Mouse (Mus musculus) neural tube, embryonic 11.5 days (tissue): ENCODE measurements at regions not wholly inside any gene's neighbourhood (a gene's known extent, or its start where the extent isn't known, plus 50 kb on each side); places are given as distances from the start of the nearest gene placed in this dataset.

ENCODE experiments used
- ATAC-seq: fragments of 200-750 bp; cut with Nextera tagmentation; 2 replicates; pipeline ENCODE4 v1.8.0; 2017; ENCODE audit warnings: moderate number of reproducible peaks, mild to moderate bottlenecking, moderate TSS enrichment, moderate library complexity; ENCODE audit not compliant: insufficient read depth, low FRiP score, low TSS enrichment
- DNase-seq: peaks from one replicate; pipeline ENCODE4 v3.0.0-alpha.2; 2015; ENCODE audit warnings: low spot score
- H3K27ac ChIP-seq: fragments of 300-500 bp; sonication (generic); 2 replicates; pipeline ENCODE4 v1.5.1; 2014; ENCODE audit warnings: low read depth, mild to moderate bottlenecking, low read length
- H3K27me3 ChIP-seq: fragments of 300-500 bp; sonication (generic); 2 replicates; pipeline ENCODE4 v1.6.1; 2014; ENCODE audit warnings: mild to moderate bottlenecking, low read length, mixed read lengths; ENCODE audit not compliant: control insufficient read depth, insufficient read depth
- H3K36me3 ChIP-seq: fragments of 300-500 bp; sonication (generic); 2 replicates; pipeline ENCODE4 v1.6.1; 2014; ENCODE audit warnings: mild to moderate bottlenecking, low read length, moderate library complexity, mixed read lengths; ENCODE audit not compliant: control insufficient read depth, insufficient read depth
- H3K4me1 ChIP-seq: fragments of 300-500 bp; sonication (generic); 2 replicates; pipeline ENCODE4 v1.6.1; 2014; ENCODE audit warnings: low read length, mixed read lengths; ENCODE audit not compliant: control insufficient read depth, insufficient read depth
- H3K4me2 ChIP-seq: fragments of 300-500 bp; sonication (generic); 2 replicates; pipeline ENCODE4 v1.6.1; 2014; ENCODE audit warnings: low read depth, mild to moderate bottlenecking, moderate library complexity
- H3K4me3 ChIP-seq: fragments of 300-500 bp; sonication (generic); 2 replicates; pipeline ENCODE4 v1.5.1; 2014; ENCODE audit warnings: low read depth, low read length
- H3K9ac ChIP-seq: fragments of 300-500 bp; sonication (generic); 2 replicates; pipeline ENCODE4 v1.6.1; 2014; ENCODE audit warnings: mild to moderate bottlenecking, low read length
- H3K9me3 ChIP-seq: fragments of 300-500 bp; sonication (generic); 2 replicates; pipeline ENCODE4 v1.6.1; 2016; ENCODE audit warnings: low read length; ENCODE audit not compliant: control insufficient read depth
- WGBS: fragments of 180-500 bp; shearing (Covaris S2); extraction: QIAGEN DNeasy Blood & Tissue Kit; methylation state at CpG from one replicate; pipeline ENCODE4 v1.1.7; 2014; 5-methylcytosine and 5-hydroxymethylcytosine counted together

DNA sequence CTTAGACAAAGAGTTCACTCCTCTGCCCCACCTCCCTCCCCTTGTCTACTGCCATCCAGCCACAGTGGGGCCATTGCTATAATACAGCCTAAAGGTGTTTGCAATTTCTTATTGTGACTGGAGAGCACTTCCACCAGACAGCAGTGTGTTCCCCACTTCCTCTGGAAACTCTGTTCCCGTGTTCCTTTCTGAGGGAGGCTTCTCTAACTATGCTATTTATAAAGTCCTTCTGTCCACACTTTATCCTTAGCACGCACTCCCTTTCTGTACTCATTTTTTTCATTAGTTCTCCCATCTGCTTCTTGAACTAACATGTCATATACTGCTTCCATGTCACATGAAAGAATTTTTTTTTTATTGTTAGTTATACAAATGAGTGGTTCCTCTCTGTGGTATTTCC is 52.0 kb upstream of the 4930432M17Rik start:
- Histone ChIP-seq H3K4me2 (no peak overlapping the region), H3K27ac (no peak overlapping the region), H3K4me3 (no peak overlapping the region), H3K9ac (no peak overlapping the region), H3K27me3 (no peaks in the 10 kb centered on the region), H3K9me3 (no peaks in the 10 kb centered on the region), H3K4me1 (no peaks in the 10 kb centered on the region), H3K36me3 (no peaks in the 10 kb centered on the region)
- DNase-seq (no peak), ATAC-seq (no peak)
- WGBS: 79% methylated on average over 2 of the region's 2 CpGs

DNA sequence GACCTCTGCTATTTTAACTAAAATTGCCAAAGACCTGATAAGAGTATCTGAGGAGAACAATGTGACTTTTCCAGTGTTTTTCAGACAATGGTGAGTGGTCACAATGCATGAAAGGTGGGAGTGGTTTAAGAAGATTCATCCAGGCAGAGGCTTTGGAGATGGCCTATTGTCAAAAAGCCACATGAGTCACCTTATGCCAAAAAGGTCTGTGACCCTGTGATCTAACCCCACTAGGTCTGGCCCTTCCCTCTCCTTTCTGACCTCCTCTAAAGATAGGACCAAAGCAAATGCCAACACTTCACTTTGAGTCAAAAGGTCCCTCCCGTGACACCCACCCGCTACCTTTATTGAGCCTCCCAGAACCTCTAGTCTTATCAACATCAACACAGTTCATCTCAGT is 52.4 kb upstream of the 4930432M17Rik start:
- H3K9ac ChIP-seq: no peak overlapping the region
- H3K9me3 ChIP-seq: no peaks in the 10 kb centered on the region
- no peaks in the 10 kb centered on the region for H3K4me1 ChIP-seq
- H3K4me3 ChIP-seq: no peak overlapping the region
- WGBS: 76% methylated on average over 2 of the region's 2 CpGs
- no peak for ATAC-seq
- no peak for DNase-seq
- no peak overlapping the region for H3K4me2 ChIP-seq
- no peak overlapping the region for H3K27ac ChIP-seq
- H3K27me3 ChIP-seq: no peaks in the 10 kb centered on the region
- H3K36me3 ChIP-seq: no peaks in the 10 kb centered on the region

- Histone ChIP-seq H3K4me3 (no peak overlapping the region), H3K4me1 (no peaks in the 10 kb centered on the region), H3K36me3 (no peaks in the 10 kb centered on the region), H3K9ac (no peak overlapping the region), H3K27ac (no peak overlapping the region), H3K9me3 (no peaks in the 10 kb centered on the region), H3K27me3 (no peaks in the 10 kb centered on the region), H3K4me2 (no peak overlapping the region)
- ATAC-seq (no peak), DNase-seq (no peak)
- 79% methylated on average over 7 of the region's 7 CpGs for WGBS
Measured at GRCm38 (mm10) chr3:121617351-121617750, 53.2 kb upstream of the 4930432M17Rik start.

- ATAC-seq: no peak
- Histone ChIP-seq H3K27me3 (no peaks in the 10 kb centered on the region), H3K4me3 (no peak overlapping the region), H3K27ac (no peak overlapping the region), H3K4me2 (no peak overlapping the region), H3K9me3 (no peaks in the 10 kb centered on the region), H3K9ac (no peak overlapping the region), H3K36me3 (no peaks in the 10 kb centered on the region), H3K4me1 (no peaks in the 10 kb centered on the region)
- DNase-seq: no peak
- WGBS: 87% methylated on average over 5 of the region's 5 CpGs
Measured at GRCm38 (mm10) chr3:121616075-121616474, 54.5 kb upstream of the 4930432M17Rik start.

- WGBS: 71% methylated on average over 7 of the region's 7 CpGs
- ATAC-seq: no peak
- H3K27ac ChIP-seq: no peak overlapping the region
- no peak overlapping the region for H3K4me2 ChIP-seq
- no peak overlapping the region for H3K4me3 ChIP-seq
- no peak overlapping the region for H3K9ac ChIP-seq
- no peaks in the 10 kb centered on the region for H3K27me3 ChIP-seq
- H3K4me1 ChIP-seq: no peaks in the 10 kb centered on the region
- no peaks in the 10 kb centered on the region for H3K9me3 ChIP-seq
- no peaks in the 10 kb centered on the region for H3K36me3 ChIP-seq
- no peak for DNase-seq
Measured at GRCm38 (mm10) chr3:121614741-121615140, 55.8 kb upstream of the 4930432M17Rik start.

DNA sequence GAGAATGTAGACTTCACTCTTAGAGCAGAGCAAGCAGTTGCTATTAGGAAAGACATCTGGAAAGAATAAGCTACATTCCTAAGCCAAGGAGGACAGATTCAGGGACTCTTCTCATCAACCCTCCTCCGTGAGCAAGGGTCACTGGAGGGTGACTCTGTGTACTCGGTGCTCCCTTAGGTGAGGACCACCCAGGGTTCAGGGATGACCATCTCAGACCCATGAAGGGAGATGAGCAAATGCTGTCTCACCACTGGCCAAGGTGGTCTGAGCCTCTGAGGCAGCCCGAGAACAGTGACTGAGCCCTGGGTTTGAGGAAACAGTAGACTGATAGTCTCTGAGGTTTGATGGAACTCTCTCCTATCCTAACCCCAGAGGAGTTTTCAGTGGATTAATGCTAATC is 57.3 kb upstream of the 4930432M17Rik start:
- 58% methylated on average over 3 of the region's 3 CpGs for WGBS
- ATAC-seq (no peak), DNase-seq (no peak)
- Histone ChIP-seq H3K36me3 (no peaks in the 10 kb centered on the region), H3K27ac (no peak overlapping the region), H3K27me3 (no peaks in the 10 kb centered on the region), H3K9me3 (no peaks in the 10 kb centered on the region), H3K9ac (no peak overlapping the region), H3K4me3 (no peak overlapping the region), H3K4me1 (0 out of 2 replicates have a peak, but pooled peaks cover 2% of the 10 kb centered on the region), H3K4me2 (no peak overlapping the region)

GRCm38 (mm10) chr3:121609845-121610244 is 60.7 kb upstream of the 4930432M17Rik start:
- Histone ChIP-seq H3K36me3 (no peaks in the 10 kb centered on the region), H3K4me1 (0 out of 2 replicates have a peak, but pooled peaks cover 2% of the 10 kb centered on the region), H3K9ac (no peak overlapping the region), H3K4me3 (no peak overlapping the region), H3K27ac (no peak overlapping the region), H3K27me3 (no peaks in the 10 kb centered on the region), H3K4me2 (no peak overlapping the region), H3K9me3 (no peaks in the 10 kb centered on the region)
- DNase-seq (no peak), ATAC-seq (no peak)
- 78% methylated on average over 7 of the region's 7 CpGs for WGBS

DNA sequence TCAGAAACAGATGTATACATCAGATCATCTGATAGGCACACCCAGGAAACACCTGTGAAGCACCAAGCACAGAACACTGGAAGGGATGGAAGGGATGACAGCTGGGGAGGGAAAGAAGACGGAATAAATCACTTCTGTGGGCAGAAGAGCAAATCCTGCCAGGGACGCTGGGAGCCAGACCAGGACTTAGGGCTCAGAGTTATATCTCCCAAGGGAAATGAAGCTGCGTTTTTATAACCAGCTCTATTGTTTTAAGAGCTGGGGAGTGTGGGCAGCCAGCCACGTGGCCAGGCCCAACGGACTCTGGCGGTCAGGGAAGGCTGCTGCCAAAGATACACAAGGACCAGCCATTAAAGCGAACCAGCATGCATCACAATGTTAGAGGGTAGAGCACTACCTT is 61.5 kb upstream of the 4930432M17Rik start:
- Histone ChIP-seq H3K27ac (no peak overlapping the region), H3K9ac (no peak overlapping the region), H3K4me1 (0 out of 2 replicates have a peak, but pooled peaks cover 2% of the 10 kb centered on the region), H3K27me3 (no peaks in the 10 kb centered on the region), H3K36me3 (no peaks in the 10 kb centered on the region), H3K4me3 (no peak overlapping the region), H3K9me3 (no peaks in the 10 kb centered on the region), H3K4me2 (no peak overlapping the region)
- 42% methylated on average over 7 of the region's 7 CpGs for WGBS
- ATAC-seq: peak; percentile 63; the same call in 1 of the 2 replicates
- DNase-seq: peak; percentile 21

DNA sequence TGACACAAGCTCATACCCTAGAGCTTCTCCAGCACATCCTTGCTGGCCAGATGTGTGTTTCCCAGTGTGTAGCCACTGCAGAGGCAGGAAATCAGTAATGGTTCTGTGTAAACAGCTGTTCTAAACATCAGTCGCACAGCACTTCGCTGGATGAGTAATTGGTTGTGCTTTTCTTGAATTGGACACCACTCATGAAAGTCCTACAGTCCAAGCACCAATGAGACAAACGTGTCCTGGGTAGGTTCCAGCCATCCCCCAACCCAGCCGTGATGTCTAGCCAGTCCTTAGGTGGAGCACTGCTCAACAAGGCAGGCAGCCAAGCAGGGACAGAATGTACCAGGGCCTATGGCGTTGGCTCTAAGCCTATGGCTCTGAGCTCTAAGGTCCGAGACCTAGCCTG is 65.8 kb upstream of the 4930432M17Rik start:
- ATAC-seq: no peak
- Histone ChIP-seq H3K9me3 (no peaks in the 10 kb centered on the region), H3K36me3 (no peaks in the 10 kb centered on the region), H3K4me3 (no peak overlapping the region), H3K4me2 (no peak overlapping the region), H3K27me3 (no peaks in the 10 kb centered on the region), H3K27ac (no peak overlapping the region), H3K9ac (no peak overlapping the region), H3K4me1 (0 out of 2 replicates have a peak, but pooled peaks cover 2% of the 10 kb centered on the region)
- 71% methylated on average over 6 of the region's 6 CpGs for WGBS
- DNase-seq: no peak
